Mouse (Mus musculus) heart, adult 10 weeks (tissue): ENCODE results near the gene Taf1. TPM values are rescaled to one million over a fixed set of nuclear protein-coding genes. Genes with fewer than 3 reads are reported as not detected.

Experiments
- polyA plus RNA-seq: library from polyadenylated mRNA; stranded (reverse); fragments of 350-450 nt; fragmentation: Illumina TruSeq; extraction: RNeasy Lipid Tissue Mini Kit (QIAGEN cat#74804); gene quantifications from one replicate; pipeline ENCODE4 v1.2.3, GENCODE M21; 2014; ENCODE audit warnings: low read depth, low replicate concordance

Taf1 gene
- 19.3 TPM for polyA plus RNA-seq

GRCm38 (mm10) chrX:101532347-101533221 lies at the start of gene Taf1:
Gene Taf1 (plus strand): TSS chrX:101532734.

GRCm38 (mm10) chrX:101639741-101640166 lies 107.2 kb downstream of the Taf1 start, which contains the start of gene Ogt:
Gene Ogt (plus strand): TSS chrX:101640060.

Other genes starting within 250 kb of the Taf1 start
- 0.39 TPM for gene Nlgn3, start 233.6 kb upstream of the Taf1 start, polyA plus RNA-seq
- 0.31 TPM for gene Gjb1, start 156.4 kb upstream of the Taf1 start, polyA plus RNA-seq
- 23.4 TPM for gene Zmym3, start 111.9 kb upstream of the Taf1 start, polyA plus RNA-seq
- 86.4 TPM for gene Nono, start 103.4 kb upstream of the Taf1 start, polyA plus RNA-seq
- gene Itgb1bp2, start 83.6 kb upstream of the Taf1 start, polyA plus RNA-seq: 289 TPM
- 83.9 TPM for gene Ogt, start 107.3 kb downstream of the Taf1 start, polyA plus RNA-seq
- 0.34 TPM for gene Cxcr3, start 201.5 kb downstream of the Taf1 start, polyA plus RNA-seq